Mouse (Mus musculus): Measurements from ENCODE around the gene Slfn9. TPM values are rescaled to one million over a fixed set of nuclear protein-coding genes. Genes with fewer than 3 reads are reported as not detected.

Slfn9 gene
- polyA plus RNA-seq, 1 experiment from 2014 or later: 5.0 TPM

- ATAC-seq: no peak
- Histone ChIP-seq H3K36me3 (ENCODE audit: control insufficient read depth, insufficient read depth) (no peaks in the 10 kb centered on the region), H3K9ac (ENCODE audit: low read depth, low read length) (no peak overlapping the region), H3K27ac (ENCODE audit: low read depth, low read length) (no peak overlapping the region), H3K9me3 (ENCODE audit: control insufficient read depth) (no peaks in the 10 kb centered on the region), H3K4me1 (replicated peaks; ENCODE audit: control insufficient read depth, insufficient read depth, low read length) (no peaks in the 10 kb centered on the region), H3K27me3 (replicated peaks; ENCODE audit: control insufficient read depth, insufficient read depth, low read length) (no peaks in the 10 kb centered on the region), H3K4me3 (ENCODE audit: low read depth, low read length) (no peak overlapping the region), H3K4me2 (replicated peaks; ENCODE audit: low read depth) (no peak overlapping the region)
- WGBS: 82% methylated on average over 8 of the region's 8 CpGs
- no peak for TF ChIP-seq CTCF (IDR thresholded peaks at IDR 0.05; ENCODE audit: low read depth)
Measured at GRCm38 (mm10) chr11:82962215-82962614, 29.4 kb downstream of the Slfn9 start.

DNA sequence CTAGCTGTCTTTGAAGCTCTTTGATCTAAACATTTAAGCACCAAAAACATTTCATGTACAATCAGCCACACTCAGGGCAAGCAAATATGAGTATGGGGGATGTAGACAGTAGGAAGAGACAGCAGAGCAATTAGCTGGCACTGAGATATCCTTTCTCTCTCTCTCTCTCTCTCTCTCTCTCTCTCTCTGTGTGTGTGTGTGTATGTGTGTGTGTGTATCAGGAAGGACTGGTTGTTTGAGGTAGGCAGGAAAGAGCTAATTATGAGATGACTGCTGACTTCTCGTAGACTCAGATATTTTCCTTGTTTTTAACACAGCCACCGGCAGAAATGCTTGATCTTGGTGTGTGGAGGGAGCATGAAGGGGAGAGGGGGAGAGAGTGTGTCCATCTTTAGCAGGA, 29.9 kb downstream of the Slfn9 start:
- TF ChIP-seq CTCF (IDR thresholded peaks at IDR 0.05; ENCODE audit: low read depth): no peak
- H3K27ac ChIP-seq (ENCODE audit: low read depth, low read length): no peak overlapping the region
- H3K9ac ChIP-seq (ENCODE audit: low read depth, low read length): no peak overlapping the region
- ATAC-seq: no peak
- no peaks in the 10 kb centered on the region for H3K4me1 ChIP-seq (replicated peaks; ENCODE audit: control insufficient read depth, insufficient read depth, low read length)
- no peaks in the 10 kb centered on the region for H3K36me3 ChIP-seq (ENCODE audit: control insufficient read depth, insufficient read depth)
- no peaks in the 10 kb centered on the region for H3K9me3 ChIP-seq (ENCODE audit: control insufficient read depth)
- H3K27me3 ChIP-seq (replicated peaks; ENCODE audit: control insufficient read depth, insufficient read depth, low read length): no peaks in the 10 kb centered on the region
- no peak overlapping the region for H3K4me2 ChIP-seq (replicated peaks; ENCODE audit: low read depth)
- H3K4me3 ChIP-seq (ENCODE audit: low read depth, low read length): no peak overlapping the region
- 66% methylated on average over 2 of the region's 2 CpGs for WGBS

DNA sequence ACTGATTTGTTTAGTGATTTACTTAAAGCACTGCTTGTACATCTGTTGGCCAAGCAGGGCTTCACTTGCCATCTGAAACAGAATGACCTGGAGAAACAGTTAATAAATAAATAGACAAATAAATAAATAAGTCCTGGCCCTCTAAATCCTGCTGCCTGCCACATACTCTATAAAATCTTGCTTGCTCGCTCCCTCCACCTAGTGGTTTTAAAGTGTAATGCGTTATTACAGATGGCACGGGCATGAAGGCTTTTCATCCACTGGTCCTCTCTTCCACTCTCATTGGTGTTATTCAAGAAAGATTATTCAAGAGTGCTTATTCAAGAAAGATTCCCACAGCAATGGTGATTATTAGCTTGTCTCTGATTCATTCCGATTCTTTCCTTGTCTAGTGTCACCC, 32.0 kb downstream of the Slfn9 start:
- ATAC-seq: no peak
- H3K36me3 ChIP-seq (ENCODE audit: control insufficient read depth, insufficient read depth): no peaks in the 10 kb centered on the region
- no peaks in the 10 kb centered on the region for H3K4me1 ChIP-seq (replicated peaks; ENCODE audit: control insufficient read depth, insufficient read depth, low read length)
- WGBS: 15% methylated on average over 4 of the region's 4 CpGs
- H3K4me3 ChIP-seq (ENCODE audit: low read depth, low read length): no peak overlapping the region
- no peak overlapping the region for H3K27ac ChIP-seq (ENCODE audit: low read depth, low read length)
- peak; percentile 84 for TF ChIP-seq CTCF (IDR thresholded peaks at IDR 0.05; ENCODE audit: low read depth)
- no peaks in the 10 kb centered on the region for H3K9me3 ChIP-seq (ENCODE audit: control insufficient read depth)
- no peak overlapping the region for H3K4me2 ChIP-seq (replicated peaks; ENCODE audit: low read depth)
- no peaks in the 10 kb centered on the region for H3K27me3 ChIP-seq (replicated peaks; ENCODE audit: control insufficient read depth, insufficient read depth, low read length)
- H3K9ac ChIP-seq (ENCODE audit: low read depth, low read length): no peak overlapping the region

DNA sequence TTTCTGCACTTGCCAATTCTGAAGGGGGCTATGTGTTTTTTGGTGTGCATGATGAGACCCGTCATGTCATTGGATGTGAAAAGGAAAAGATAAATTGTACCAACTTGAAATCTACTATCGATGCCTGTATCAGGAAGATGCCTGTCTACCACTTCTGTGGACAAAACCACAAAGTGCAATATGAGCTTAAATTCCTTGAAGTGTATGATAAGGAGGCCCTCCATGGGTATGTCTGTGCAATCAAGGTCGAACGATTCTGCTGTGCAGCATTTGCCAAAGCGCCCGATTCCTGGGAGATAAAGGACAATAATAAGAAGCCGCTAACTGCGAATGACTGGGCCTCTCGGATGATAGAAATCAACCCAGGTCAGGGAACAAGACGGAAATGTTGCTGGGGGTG, 34.7 kb downstream of the Slfn9 start:
- Histone ChIP-seq H3K27ac (ENCODE audit: low read depth, low read length) (no peak overlapping the region), H3K4me2 (replicated peaks; ENCODE audit: low read depth) (no peak overlapping the region), H3K9me3 (ENCODE audit: control insufficient read depth) (no peaks in the 10 kb centered on the region), H3K4me3 (ENCODE audit: low read depth, low read length) (no peak overlapping the region), H3K36me3 (ENCODE audit: control insufficient read depth, insufficient read depth) (no peaks in the 10 kb centered on the region), H3K27me3 (replicated peaks; ENCODE audit: control insufficient read depth, insufficient read depth, low read length) (peaks cover 19% of the 10 kb centered on the region), H3K9ac (ENCODE audit: low read depth, low read length) (no peak overlapping the region), H3K4me1 (replicated peaks; ENCODE audit: control insufficient read depth, insufficient read depth, low read length) (no peaks in the 10 kb centered on the region)
- WGBS: 50% methylated on average over 10 of the region's 10 CpGs
- no peak for TF ChIP-seq CTCF (IDR thresholded peaks at IDR 0.05; ENCODE audit: low read depth)
- ATAC-seq: no peak

DNA sequence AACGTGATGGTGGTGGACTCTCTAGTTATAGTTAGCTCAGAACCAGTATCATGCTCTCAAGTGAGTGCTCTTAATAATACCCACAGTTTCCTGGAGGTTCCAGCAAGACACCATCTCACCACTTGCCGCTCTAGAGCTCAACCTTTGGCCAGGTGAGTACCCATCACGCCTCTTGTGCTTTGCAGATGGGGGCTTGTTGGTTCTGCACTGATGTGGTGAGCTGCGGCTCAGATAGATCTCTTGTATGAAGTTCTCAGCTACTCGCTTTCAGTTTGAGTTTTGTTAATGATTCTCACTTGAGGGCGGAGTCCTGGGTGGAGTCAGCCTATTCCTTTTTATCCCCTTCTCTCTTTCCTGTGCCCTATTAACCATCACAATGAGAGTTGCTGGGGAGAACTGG, 37.0 kb downstream of the Slfn9 start:
- Histone ChIP-seq H3K4me2 (replicated peaks; ENCODE audit: low read depth) (no peak overlapping the region), H3K9ac (ENCODE audit: low read depth, low read length) (no peak overlapping the region), H3K27ac (ENCODE audit: low read depth, low read length) (no peak overlapping the region), H3K4me1 (replicated peaks; ENCODE audit: control insufficient read depth, insufficient read depth, low read length) (no peaks in the 10 kb centered on the region), H3K9me3 (ENCODE audit: control insufficient read depth) (no peaks in the 10 kb centered on the region), H3K27me3 (replicated peaks; ENCODE audit: control insufficient read depth, insufficient read depth, low read length) (peaks cover 33% of the 10 kb centered on the region), H3K36me3 (ENCODE audit: control insufficient read depth, insufficient read depth) (no peaks in the 10 kb centered on the region), H3K4me3 (ENCODE audit: low read depth, low read length) (no peak overlapping the region)
- ATAC-seq: no peak
- 62% methylated on average over 6 of the region's 6 CpGs for WGBS
- no peak for TF ChIP-seq CTCF (IDR thresholded peaks at IDR 0.05; ENCODE audit: low read depth)

DNA sequence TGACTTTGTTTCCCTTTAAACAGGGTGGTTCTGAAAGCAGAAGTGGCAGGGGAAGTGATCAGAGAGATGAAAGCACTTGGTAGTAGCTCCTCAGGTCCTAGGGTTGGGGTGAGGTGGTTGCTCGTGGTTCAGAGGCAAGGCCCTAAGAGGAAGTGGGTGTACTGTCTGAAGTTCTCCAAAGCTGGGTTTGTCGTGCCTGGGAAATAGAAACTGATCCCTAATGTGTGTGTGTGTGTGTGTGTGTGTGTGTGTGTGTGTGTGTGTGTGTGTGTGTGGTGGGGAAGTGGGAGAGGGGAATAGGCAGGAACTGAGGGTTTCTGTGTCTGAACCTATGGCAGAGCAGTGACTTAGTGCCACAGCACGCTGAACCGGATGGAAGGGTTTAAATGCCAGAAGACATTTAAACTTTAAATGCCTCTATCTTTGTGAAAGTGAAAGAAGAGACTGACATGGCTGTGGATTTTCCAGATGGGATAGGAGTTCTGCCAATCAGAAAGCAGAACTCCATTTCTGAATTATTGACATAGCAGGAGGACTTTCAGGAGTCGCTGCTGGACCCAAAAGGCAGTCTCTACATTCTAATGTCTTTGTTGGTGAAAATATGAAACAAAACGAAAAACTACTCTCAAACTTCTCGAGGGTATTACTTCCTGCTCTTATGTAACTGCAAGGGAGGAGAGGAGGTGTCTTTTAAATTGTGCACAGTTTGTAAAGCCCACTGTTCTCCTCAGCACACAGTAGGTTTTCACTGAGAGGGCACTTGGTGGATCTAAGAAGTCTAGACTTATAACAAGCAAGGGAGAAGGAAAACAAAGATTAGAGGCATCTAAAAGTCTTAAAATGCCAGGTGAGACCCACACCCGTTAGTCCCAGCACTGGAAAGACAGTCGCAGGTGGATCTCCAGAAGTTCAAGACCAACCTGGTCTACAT, 38.8 kb downstream of the Slfn9 start:
- Histone ChIP-seq H3K4me1 (replicated peaks; ENCODE audit: control insufficient read depth, insufficient read depth, low read length) (no peaks in the 10 kb centered on the region), H3K36me3 (ENCODE audit: control insufficient read depth, insufficient read depth) (no peaks in the 10 kb centered on the region), H3K27me3 (replicated peaks; ENCODE audit: control insufficient read depth, insufficient read depth, low read length) (peaks cover 33% of the 10 kb centered on the region), H3K9ac (ENCODE audit: low read depth, low read length) (peak overlapping the region; percentile 5; the same call in 1 of the 2 replicates), H3K4me2 (replicated peaks; ENCODE audit: low read depth) (peak overlapping the region; percentile 46), H3K9me3 (ENCODE audit: control insufficient read depth) (no peaks in the 10 kb centered on the region), H3K4me3 (ENCODE audit: low read depth, low read length) (peak overlapping the region; percentile 22; the same call in 1 of the 2 replicates), H3K27ac (ENCODE audit: low read depth, low read length) (no peak overlapping the region)
- WGBS: 57% methylated on average over 9 of the region's 9 CpGs
- ATAC-seq: no peak
- no peak for TF ChIP-seq CTCF (IDR thresholded peaks at IDR 0.05; ENCODE audit: low read depth)
